Mouse (Mus musculus): Measurements from ENCODE around the gene Ccdc85c.

Gene Ccdc85c

GRCm38 (mm10) chr12:108176366-108176765 lies 98.9 kb downstream of the Ccdc85c start:
- DNase-seq (ENCODE audit: low spot score in 2 of 2): no peak

- no peak for DNase-seq (ENCODE audit: low spot score in 2 of 2)
Measured at GRCm38 (mm10) chr12:108174606-108175505, 100.4 kb downstream of the Ccdc85c start.

DNA sequence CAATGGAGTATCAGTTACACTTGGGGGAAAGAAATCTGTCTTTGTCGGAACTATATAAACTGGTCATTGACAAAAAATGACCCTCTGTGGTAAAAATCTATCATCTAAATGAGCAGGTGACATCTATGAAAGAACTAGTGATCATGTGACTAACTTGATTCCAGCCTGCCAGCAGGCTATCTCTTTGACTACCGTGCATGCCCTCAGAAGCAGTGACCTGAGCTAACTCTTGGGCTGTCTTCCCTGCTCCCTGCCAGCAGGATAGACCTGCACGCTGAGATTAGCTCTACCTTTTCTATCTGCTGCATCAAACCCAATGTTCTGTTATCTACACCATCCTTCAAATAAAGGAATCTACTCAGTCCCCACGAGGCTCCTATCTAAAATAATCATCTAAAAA lies 102.6 kb downstream of the Ccdc85c start:
- no peak for DNase-seq (ENCODE audit: low spot score in 2 of 2)

DNA sequence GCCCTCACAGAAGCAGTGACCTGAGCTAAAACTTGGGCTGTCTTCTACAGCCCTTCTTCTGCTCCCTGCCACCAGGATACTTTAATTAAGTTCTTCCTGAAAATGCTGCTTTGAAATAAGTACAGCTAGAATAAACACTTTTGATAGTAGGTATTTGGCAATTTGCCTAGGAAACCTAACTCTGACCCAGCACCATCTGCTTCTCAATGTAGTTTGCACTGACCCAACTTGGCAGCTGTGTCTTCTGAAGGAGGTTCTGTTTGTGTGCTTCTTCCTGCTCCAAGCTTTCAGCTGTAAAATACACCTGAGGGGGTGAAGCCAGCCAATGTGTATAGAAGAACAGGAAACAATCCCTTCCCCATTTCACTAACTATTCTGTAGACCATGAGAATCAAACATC lies 103.9 kb downstream of the Ccdc85c start:
- DNase-seq (ENCODE audit: low spot score in 2 of 2): no peak

- no peak for DNase-seq (ENCODE audit: low spot score in 2 of 2)
Measured at GRCm38 (mm10) chr12:108170467-108170866, 104.8 kb downstream of the Ccdc85c start.

GRCm38 (mm10) chr12:108168909-108169308 lies 106.3 kb downstream of the Ccdc85c start:
- no peak for DNase-seq (ENCODE audit: low spot score in 2 of 2)

GRCm38 (mm10) chr12:108163706-108164105 lies 111.5 kb downstream of the Ccdc85c start:
- no peak for DNase-seq (ENCODE audit: low spot score in 2 of 2)

GRCm38 (mm10) chr12:108162036-108162435 lies 113.2 kb downstream of the Ccdc85c start:
- DNase-seq (ENCODE audit: low spot score in 2 of 2): peak in 1 of 2 experiments; percentile 8

DNA sequence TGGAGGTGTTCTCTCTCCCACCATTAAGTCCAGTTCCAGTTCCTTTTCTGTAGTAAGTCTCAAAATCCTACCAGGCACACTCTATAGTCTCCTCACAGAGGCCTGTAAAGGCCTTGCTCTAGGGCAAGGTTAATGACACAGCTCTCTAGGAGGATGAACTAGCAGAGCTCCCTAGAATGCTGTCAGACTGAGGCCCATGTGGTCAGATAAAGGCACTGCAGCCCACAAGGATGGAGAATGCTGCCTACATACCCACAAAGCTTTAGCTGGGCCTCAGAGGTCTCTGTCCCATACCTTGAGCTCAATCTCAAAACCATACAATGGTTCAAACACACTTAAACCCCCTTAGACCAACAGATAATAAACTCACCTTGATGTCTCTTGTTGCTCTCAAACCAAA lies 115.4 kb downstream of the Ccdc85c start:
- no peak for DNase-seq (ENCODE audit: low spot score in 2 of 2)

All from natural killer cell, adult 2 months (primary cell).